Comparison of ENCODE assay signal across 10 mouse cellular contexts in genomic region chr6:50940641-50941398, GRCm38 (mm10).
DNase-seq lines count a peak whose midpoint lies in the region; ATAC-seq and TF ChIP-seq lines count a peak whose summit lies in the region.
"Had no signal": no experiment of that assay in that cellular context is flagged by ENCODE, and none has a peak within 500 bp of the region (broad histone marks: within the 10 kb centered on the region; RNA-seq: fewer than 3 reads in every experiment).

No protein-coding gene starts in this region.

- intact Hi-C loops in gastrocnemius, adult 2 months (cut with DNase I) = no loop called here
- intact Hi-C loops in heart, postnatal 14 days (cut with DNase I) = loop anchor here (1.0 to 10.0 kb wide), 3 partner anchors 36 to 227 kb away; no protein-coding TSS in a partner anchor

- no peak for TF ChIP-seq CTCF in gastrocnemius, adult 2 months (IDR thresholded peaks at IDR 0.05)

- peak; percentile 70 for DNase-seq in gastrocnemius, adult 2 months
- DNase-seq in heart, postnatal 14 days = peak; percentile 38 to 42
- no peak for DNase-seq in liver
- DNase-seq in layer of hippocampus, adult 9-10 months (ENCODE audit: low spot score) = no peak
- no peak for DNase-seq in cerebellum, adult 8-10 months
- DNase-seq: liver, embryonic 13.5 days had no signal

- no peak overlapping the region for H3K4me3 ChIP-seq in hindbrain, embryonic 12.5 days
- H3K4me3 ChIP-seq in hindbrain, embryonic 13.5 days = no peak overlapping the region
- H3K4me3 ChIP-seq in gastrocnemius, adult 2 months = no peak overlapping the region
- H3K4me3 ChIP-seq in stomach, embryonic 14.5 days (ENCODE audit: low read depth, low read length) = no peak overlapping the region
- H3K4me3 ChIP-seq: liver, embryonic 13.5 days; midbrain, embryonic 12.5 days had no signal

- ATAC-seq in hindbrain, embryonic 12.5 days (ENCODE audit: low FRiP score) = no peak
- no peak for ATAC-seq in hindbrain, embryonic 13.5 days (ENCODE audit: low FRiP score)
- ATAC-seq in stomach, embryonic 14.5 days (ENCODE audit: insufficient number of reproducible peaks, insufficient read depth, low FRiP score, low read depth) = no peak

- no peaks in the 10 kb centered on the region for H3K36me3 ChIP-seq in hindbrain, embryonic 12.5 days
- no peaks in the 10 kb centered on the region for H3K36me3 ChIP-seq in hindbrain, embryonic 13.5 days
- H3K36me3 ChIP-seq in stomach, embryonic 14.5 days (ENCODE audit: control insufficient read depth, insufficient read depth, low read length) = no peaks in the 10 kb centered on the region
- H3K36me3 ChIP-seq: liver, embryonic 13.5 days; midbrain, embryonic 12.5 days had no signal

- H3K9ac ChIP-seq in hindbrain, embryonic 12.5 days = no peak overlapping the region
- H3K9ac ChIP-seq in hindbrain, embryonic 13.5 days = no peak overlapping the region
- no peak overlapping the region for H3K9ac ChIP-seq in stomach, embryonic 14.5 days (replicated peaks; ENCODE audit: low read depth, low read length)
- H3K9ac ChIP-seq: liver, embryonic 13.5 days; midbrain, embryonic 12.5 days had no signal

- H3K27me3 ChIP-seq in hindbrain, embryonic 12.5 days = no peaks in the 10 kb centered on the region
- no peaks in the 10 kb centered on the region for H3K27me3 ChIP-seq in hindbrain, embryonic 13.5 days
- no peaks in the 10 kb centered on the region for H3K27me3 ChIP-seq in stomach, embryonic 14.5 days (ENCODE audit: control insufficient read depth, insufficient read depth, low read length)
- H3K27me3 ChIP-seq: liver, embryonic 13.5 days; midbrain, embryonic 12.5 days had no signal

- H3K9me3 ChIP-seq in hindbrain, embryonic 12.5 days (replicated peaks) = no peaks in the 10 kb centered on the region
- no peaks in the 10 kb centered on the region for H3K9me3 ChIP-seq in hindbrain, embryonic 13.5 days
- no peaks in the 10 kb centered on the region for H3K9me3 ChIP-seq in stomach, embryonic 14.5 days (ENCODE audit: control insufficient read depth, low read depth, low read length)
- H3K9me3 ChIP-seq: liver, embryonic 13.5 days; midbrain, embryonic 12.5 days had no signal

- no peak overlapping the region for H3K4me2 ChIP-seq in hindbrain, embryonic 12.5 days (replicated peaks)
- no peak overlapping the region for H3K4me2 ChIP-seq in hindbrain, embryonic 13.5 days
- no peak overlapping the region for H3K4me2 ChIP-seq in stomach, embryonic 14.5 days (replicated peaks; ENCODE audit: low read depth, low read length)
- H3K4me2 ChIP-seq: liver, embryonic 13.5 days; midbrain, embryonic 12.5 days had no signal

- 80% methylated on average over 10 of the region's 10 CpGs for WGBS in hindbrain, embryonic 12.5 days
- 90% methylated on average over 10 of the region's 10 CpGs for WGBS in hindbrain, embryonic 13.5 days
- 67% methylated on average over 10 of the region's 10 CpGs for WGBS in stomach, embryonic 14.5 days

- 0 out of 2 replicates have a peak, but pooled peaks cover 3% of the 10 kb centered on the region for H3K4me1 ChIP-seq in hindbrain, embryonic 12.5 days
- H3K4me1 ChIP-seq in hindbrain, embryonic 13.5 days (replicated peaks) = 0 out of 2 replicates have a peak, but pooled peaks cover 3% of the 10 kb centered on the region
- 0 out of 2 replicates have a peak, but pooled peaks cover 3% of the 10 kb centered on the region for H3K4me1 ChIP-seq in stomach, embryonic 14.5 days (ENCODE audit: control insufficient read depth, insufficient read depth, low read length)
- H3K4me1 ChIP-seq: liver, embryonic 13.5 days had no signal

- peak overlapping the region; percentile 23; the same call in 1 of the 2 replicates for H3K27ac ChIP-seq in hindbrain, embryonic 12.5 days
- H3K27ac ChIP-seq in hindbrain, embryonic 13.5 days = no peak overlapping the region
- H3K27ac ChIP-seq in gastrocnemius, adult 2 months = peak overlapping the region; percentile 78
- peak overlapping the region; percentile 41; the same call in 1 of the 2 replicates for H3K27ac ChIP-seq in stomach, embryonic 14.5 days (ENCODE audit: low read length)
- H3K27ac ChIP-seq: liver, embryonic 13.5 days; midbrain, embryonic 12.5 days had no signal

Comparison
In these comparisons a context has a peak if more than half of its experiments do, and no peak if none do; other contexts are left out.
1. DNase-seq: peak in gastrocnemius, adult 2 months (single experiment) and heart, postnatal 14 days (2 of 2); none in liver (single experiment), layer of hippocampus, adult 9-10 months (single experiment) and cerebellum, adult 8-10 months (single experiment).